Mouse (Mus musculus) CH12.LX (cell line): Measurements from ENCODE around the gene Tspan9. TPM values are rescaled to one million over a fixed set of nuclear protein-coding genes. Genes with fewer than 3 reads are reported as not detected.

Experiments
- DNase-seq: peaks from one replicate; pipeline ENCODE4 v3.0.0-alpha.2; 2013; ENCODE audit errors: extremely low read depth
- H3K27ac ChIP-seq: 2 replicates; pipeline ENCODE4 v1.5.1; 2012; ENCODE audit warnings: low read depth, mild to moderate bottlenecking, control low read depth, moderate library complexity; ENCODE audit not compliant: insufficient read depth
- H3K27me3 ChIP-seq: replicated peaks from 2 replicates; pipeline ENCODE3; 2012; ENCODE audit warnings: inconsistent platforms
- H3K36me3 ChIP-seq, 2 experiments: replicated peaks in 1 of 2; 2 replicates each; pipeline versions ENCODE3 to v1.6.1; 2012; ENCODE audit warnings: inconsistent platforms in 1 of 2, low read length in 1 of 2, mild to moderate bottlenecking in 1 of 2, mixed read lengths in 1 of 2, moderate library complexity in 1 of 2; ENCODE audit not compliant: control insufficient read depth in 1 of 2, insufficient read depth in 1 of 2
- H3K4me1 ChIP-seq, 2 experiments: 2 replicates each; pipeline ENCODE4 v1.6.1; 2012; ENCODE audit warnings: inconsistent platforms in 1 of 2, moderate library complexity in 1 of 2; ENCODE audit not compliant: insufficient read depth in 2 of 2, control insufficient read depth in 1 of 2
- H3K4me2 ChIP-seq: 2 replicates; pipeline ENCODE4 v1.6.1; 2012; ENCODE audit warnings: low read depth, mild to moderate bottlenecking, control low read depth; ENCODE audit not compliant: poor library complexity, insufficient read depth, severe bottlenecking
- H3K4me3 ChIP-seq, 3 experiments: fragments of 150-350 bp in 1 of 3; sonication (generic) in 1 of 3; replicated peaks in 1 of 3; 2 replicates each; pipeline versions ENCODE3 to v1.5.1; 2011 to 2012; ENCODE audit warnings: low read depth in 2 of 3, low read length in 2 of 3, mild to moderate bottlenecking in 2 of 3, moderate library complexity in 2 of 3, control low read depth in 1 of 3, improper control_type of control experiment in 1 of 3, inconsistent platforms in 1 of 3, mixed read lengths in 1 of 3; ENCODE audit not compliant: poor library complexity in 1 of 3
- H3K79me2 ChIP-seq: replicated peaks from 2 replicates; pipeline ENCODE4 v1.6.1; 2012; ENCODE audit warnings: mild to moderate bottlenecking, moderate library complexity; ENCODE audit not compliant: control insufficient read depth, poor library complexity, insufficient read depth, severe bottlenecking; ENCODE audit errors: extremely low read depth
- H3K9ac ChIP-seq: 2 replicates; pipeline ENCODE4 v1.6.1; 2012; ENCODE audit warnings: low read depth, mild to moderate bottlenecking, control low read depth, moderate library complexity; ENCODE audit not compliant: insufficient read depth
- H3K9me3 ChIP-seq: replicated peaks from 2 replicates; pipeline ENCODE3; 2012; ENCODE audit warnings: low read length, inconsistent platforms, mixed read lengths
- BHLHE40 ChIP-seq: IDR thresholded peaks from 2 replicates; pipeline ENCODE4 v1.6.1; 2011; ENCODE audit warnings: mild to moderate bottlenecking, low read depth, low read length, improper control_type of control experiment
- CHD2 ChIP-seq: IDR thresholded peaks from 2 replicates; pipeline ENCODE4 v1.6.1; 2011; ENCODE audit warnings: low read length, improper control_type of control experiment
- E2F4 ChIP-seq: IDR thresholded peaks from 2 replicates; pipeline ENCODE4 v1.6.1; 2011; ENCODE audit warnings: low read depth, low read length, improper control_type of control experiment; ENCODE audit not compliant: insufficient replicate concordance
- ETS1 ChIP-seq: conservative IDR thresholded peaks from 2 replicates; pipeline ENCODE4 v1.6.1; 2012; ENCODE audit warnings: low read depth, mild to moderate bottlenecking, inconsistent platforms, low read length, improper control_type of control experiment, moderate library complexity
- GABPA ChIP-seq: IDR thresholded peaks from 2 replicates; pipeline ENCODE4 v1.6.1; 2012; ENCODE audit warnings: low read depth, low read length, improper control_type of control experiment, inconsistent platforms; ENCODE audit not compliant: insufficient replicate concordance
- HCFC1 ChIP-seq: IDR thresholded peaks from 2 replicates; pipeline ENCODE4 v1.6.1; 2012; ENCODE audit warnings: low read depth, mild to moderate bottlenecking, inconsistent platforms, low read length, improper control_type of control experiment
- JUN ChIP-seq: IDR thresholded peaks from 2 replicates; pipeline ENCODE4 v1.6.1; 2011; ENCODE audit warnings: low read depth, mild to moderate bottlenecking, low read length, improper control_type of control experiment, moderate library complexity; ENCODE audit not compliant: insufficient read depth
- MAFK ChIP-seq: IDR thresholded peaks from 2 replicates; pipeline ENCODE4 v1.6.1; 2011; ENCODE audit warnings: low read length, improper control_type of control experiment; ENCODE audit not compliant: insufficient replicate concordance
- MAZ ChIP-seq: IDR thresholded peaks from 2 replicates; pipeline ENCODE4 v1.6.1; 2012; ENCODE audit warnings: low read depth, mild to moderate bottlenecking, inconsistent platforms, low read length, improper control_type of control experiment, moderate library complexity
- MYC ChIP-seq: IDR thresholded peaks from 2 replicates; pipeline ENCODE4 v1.6.1; 2011; ENCODE audit warnings: low read depth, mild to moderate bottlenecking, improper control_type of control experiment, low read length
- PAX5 ChIP-seq: IDR thresholded peaks from 2 replicates; pipeline ENCODE4 v1.6.1; 2012; ENCODE audit warnings: low read length, inconsistent platforms, mixed read lengths
- POLR2AphosphoS2 ChIP-seq: IDR thresholded peaks from 2 replicates; pipeline ENCODE4 v1.6.1; 2011; ENCODE audit warnings: low read depth, low read length, improper control_type of control experiment
- RCOR1 ChIP-seq: conservative IDR thresholded peaks from 2 replicates; pipeline ENCODE4 v1.6.1; 2012; ENCODE audit warnings: low read depth, mild to moderate bottlenecking, inconsistent platforms, low read length, improper control_type of control experiment
- TCF12 ChIP-seq: IDR thresholded peaks from 2 replicates; pipeline ENCODE4 v1.6.1; 2014; ENCODE audit warnings: low read depth, mild to moderate bottlenecking, inconsistent platforms, low read length, improper control_type of control experiment
- UBTF ChIP-seq: IDR thresholded peaks from 2 replicates; pipeline ENCODE4 v1.6.1; 2012; ENCODE audit warnings: low read depth, mild to moderate bottlenecking, inconsistent platforms, low read length, improper control_type of control experiment, moderate library complexity
- USF1 ChIP-seq: IDR thresholded peaks from 2 replicates; pipeline ENCODE4 v1.6.1; 2014; ENCODE audit warnings: low read depth, mild to moderate bottlenecking, inconsistent platforms, low read length, improper control_type of control experiment
- dilution Hi-C: fragments of 300-500 bp; cut with MboI; formaldehyde crosslinking; loops from 2 replicates; pipeline ENCODE4 v1.14.3; 2020; ENCODE audit warnings: low sequenced_read_pairs; ENCODE audit not compliant: extremely low pct_unique_long_range_greater_than_20kb, extremely low pct_ligation_motif_present
- in situ Hi-C: fragments of 300-500 bp; cut with MboI; formaldehyde crosslinking; loops from 3 replicates; pipeline ENCODE4 v1.14.3; 2019; ENCODE audit warnings: low sequenced_read_pairs, low pct_ligation_motif_present, low pct_unique_long_range_greater_than_20kb, mixed read lengths
- polyA plus RNA-seq: library from polyadenylated mRNA; unstranded; fragments of >175 nt; gene quantifications from 2 replicates; pipeline ENCODE4 v1.2.1, GENCODE M21; 2012; ENCODE audit warnings: low read depth; ENCODE audit not compliant: insufficient read length
- total RNA-seq, 2 experiments: library from RNA; depleted of rRNA; stranded (reverse); fragments of 300-350 nt in 1 of 2; fragments of >200 nt in 1 of 2; gene quantifications; 2 replicates each; pipeline ENCODE4 v1.2.3; 2012 to 2014

Gene Tspan9
- total and polyA plus RNA-seq, 3 experiments: 0.40 to 0.98 (median 0.71) TPM

GRCm38 (mm10) chr6:127924750-127925149 lies 218.6 kb downstream of the Tspan9 start:
- no peak overlapping the region for H3K9ac ChIP-seq
- dilution Hi-C loops: no loop called here
- peaks cover 89% of the 10 kb centered on the region for H3K27me3 ChIP-seq
- H3K4me2 ChIP-seq: no peak overlapping the region
- no peak overlapping the region for H3K27ac ChIP-seq
- H3K4me1 ChIP-seq: peaks cover 0 to 4% of the 10 kb centered on the region in 2 experiments; a peak in 1 of 4 replicates
- no peaks in the 10 kb centered on the region for H3K79me2 ChIP-seq
- in situ Hi-C loops: loop anchor here (25.0 kb wide), 1 partner anchor 387 kb away; no protein-coding TSS in a partner anchor
- no peaks in the 10 kb centered on the region for H3K9me3 ChIP-seq
- H3K36me3 ChIP-seq: no peaks in the 10 kb centered on the region
- TF ChIP-seq UBTF (no peak), GABPA (no peak), E2F4 (no peak), TCF12 (no peak)
- no peak for DNase-seq
- H3K4me3 ChIP-seq: no peak overlapping the region

GRCm38 (mm10) chr6:127923296-127923695 lies 220.1 kb downstream of the Tspan9 start:
- no peak for DNase-seq
- TF ChIP-seq UBTF (no peak), HCFC1 (no peak), CHD2 (no peak), JUN (no peak), RCOR1 (no peak), BHLHE40 (no peak), POLR2AphosphoS2 (no peak), MYC (no peak)
- TF ChIP-seq, all 38 proteins: peak for 0
- H3K79me2 ChIP-seq: no peaks in the 10 kb centered on the region
- in situ Hi-C loops: loop anchor here (25.0 kb wide), 1 partner anchor 386 kb away; no protein-coding TSS in a partner anchor
- H3K27ac ChIP-seq: no peak overlapping the region
- H3K27me3 ChIP-seq: peaks cover 90% of the 10 kb centered on the region
- H3K9ac ChIP-seq: no peak overlapping the region
- peaks cover 0 to 4% of the 10 kb centered on the region in 2 experiments; a peak in 1 of 4 replicates for H3K4me1 ChIP-seq
- no peak overlapping the region for H3K4me3 ChIP-seq
- dilution Hi-C loops: no loop called here
- H3K36me3 ChIP-seq: no peaks in the 10 kb centered on the region
- H3K9me3 ChIP-seq: no peaks in the 10 kb centered on the region
- H3K4me2 ChIP-seq: no peak overlapping the region

GRCm38 (mm10) chr6:127921996-127922395 lies 221.4 kb downstream of the Tspan9 start:
- H3K36me3 ChIP-seq: no peaks in the 10 kb centered on the region
- dilution Hi-C loops: no loop called here
- H3K79me2 ChIP-seq: no peaks in the 10 kb centered on the region
- H3K27ac ChIP-seq: no peak overlapping the region
- no peak overlapping the region for H3K4me2 ChIP-seq
- H3K4me3 ChIP-seq: no peak overlapping the region
- H3K4me1 ChIP-seq: peaks cover 0 to 4% of the 10 kb centered on the region in 2 experiments; a peak in 1 of 4 replicates
- TF ChIP-seq MAFK (no peak), CHD2 (no peak), PAX5 (no peak), MAZ (no peak), ETS1 (no peak), POLR2AphosphoS2 (no peak), BHLHE40 (no peak), TCF12 (no peak), USF1 (no peak), UBTF (no peak)
- in situ Hi-C loops: loop anchor here (25.0 kb wide), 1 partner anchor 385 kb away; no protein-coding TSS in a partner anchor
- DNase-seq: no peak
- H3K9me3 ChIP-seq: no peaks in the 10 kb centered on the region
- H3K9ac ChIP-seq: no peak overlapping the region
- H3K27me3 ChIP-seq: peaks cover 86% of the 10 kb centered on the region
